ENCODE assay signal across 8 mouse cellular contexts in the genomic region with DNA sequence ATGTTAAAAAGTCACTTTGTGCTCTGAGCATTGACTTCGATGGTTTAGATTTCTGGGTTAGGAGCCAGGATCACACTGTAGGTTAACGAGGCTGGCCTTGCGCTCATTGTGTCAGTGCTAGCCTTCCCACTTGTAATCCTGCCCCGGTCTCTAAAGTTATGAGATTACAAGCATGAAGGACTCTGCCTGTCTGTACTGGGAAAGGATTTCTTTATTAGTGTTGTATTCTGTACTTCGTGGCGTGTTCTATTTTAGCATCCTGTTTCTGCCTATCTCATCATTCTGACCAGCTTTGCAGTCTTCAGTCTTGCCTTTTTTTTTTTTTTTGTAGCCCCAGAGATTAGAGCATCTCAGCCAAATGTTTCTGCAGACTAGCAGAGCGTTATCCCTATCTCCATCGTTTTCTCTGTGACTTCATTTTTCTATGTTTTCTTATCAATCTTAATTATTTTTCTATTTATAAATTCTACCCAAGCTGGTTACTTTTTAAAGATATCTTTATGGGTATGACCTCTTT. TPM values are rescaled to one million over a fixed set of nuclear protein-coding genes. Genes with fewer than 3 reads are reported as not detected.
DNase-seq lines count a peak whose midpoint lies in the region; ATAC-seq and TF ChIP-seq lines count a peak whose summit lies in the region.

No protein-coding gene starts in this region.

- H3K4me2 ChIP-seq in kidney, embryonic 16.5 days (replicated peaks; ENCODE audit: low read depth, low read length), result peak overlapping the region; percentile 68
- H3K4me2 ChIP-seq in hindbrain, embryonic 14.5 days (replicated peaks), result peak overlapping the region; percentile 88
- peak overlapping the region; percentile 78 for H3K4me2 ChIP-seq in midbrain, postnatal 0 days (ENCODE audit: low read depth, low read length, poor library complexity, severe bottlenecking)

- H3K27ac ChIP-seq in kidney, embryonic 16.5 days (ENCODE audit: low read length), result no peak overlapping the region
- H3K27ac ChIP-seq in bone marrow macrophage, adult 2 months (ENCODE audit: insufficient read depth, low read depth, low read length), result no peak overlapping the region
- H3K27ac ChIP-seq in hindbrain, embryonic 14.5 days, result no peak overlapping the region
- H3K27ac ChIP-seq in midbrain, postnatal 0 days (ENCODE audit: low read depth, low read length), result no peak overlapping the region

- no peak for ATAC-seq in kidney, embryonic 16.5 days (ENCODE audit: low FRiP score, low TSS enrichment)
- ATAC-seq in hindbrain, embryonic 14.5 days (ENCODE audit: low FRiP score), result no peak
- ATAC-seq in midbrain, postnatal 0 days (ENCODE audit: low FRiP score), result no peak
- ATAC-seq in CD4-positive, CD25-positive, alpha-beta regulatory T cell, adult 4 months, result no peak

- H3K27me3 ChIP-seq in kidney, embryonic 16.5 days (ENCODE audit: insufficient read depth, low read length), result no peaks in the 10 kb centered on the region
- H3K27me3 ChIP-seq in hindbrain, embryonic 14.5 days (ENCODE audit: control insufficient read depth, insufficient read depth, low read length), result no peaks in the 10 kb centered on the region
- no peaks in the 10 kb centered on the region for H3K27me3 ChIP-seq in midbrain, postnatal 0 days (ENCODE audit: insufficient read depth, low read length)

- peak overlapping the region; percentile 94 for H3K9ac ChIP-seq in kidney, embryonic 16.5 days (replicated peaks; ENCODE audit: low read length)
- H3K9ac ChIP-seq in hindbrain, embryonic 14.5 days, result peak overlapping the region; percentile 87
- H3K9ac ChIP-seq in midbrain, postnatal 0 days (replicated peaks; ENCODE audit: low read length, poor library complexity, severe bottlenecking), result peak overlapping the region; percentile 77

- H3K9me3 ChIP-seq in kidney, embryonic 16.5 days (ENCODE audit: low read length), result no peaks in the 10 kb centered on the region
- no peaks in the 10 kb centered on the region for H3K9me3 ChIP-seq in hindbrain, embryonic 14.5 days (ENCODE audit: control insufficient read depth, low read length)
- no peaks in the 10 kb centered on the region for H3K9me3 ChIP-seq in midbrain, postnatal 0 days (ENCODE audit: low read length)

- H3K4me3 ChIP-seq in kidney, embryonic 16.5 days (ENCODE audit: low read length), result peak overlapping the region; percentile 99
- peak overlapping the region; percentile 80 for H3K4me3 ChIP-seq in bone marrow macrophage, adult 2 months (ENCODE audit: insufficient read depth, low read length)
- H3K4me3 ChIP-seq in hindbrain, embryonic 14.5 days (replicated peaks; ENCODE audit: low read length), result peak overlapping the region; percentile 100
- peak overlapping the region; percentile 84 for H3K4me3 ChIP-seq in midbrain, postnatal 0 days (ENCODE audit: low read depth, low read length)

- peaks cover under 1% of the 10 kb centered on the region; the same call in 1 of the 2 replicates for H3K36me3 ChIP-seq in kidney, embryonic 16.5 days (ENCODE audit: insufficient read depth, low read length)
- no peaks in the 10 kb centered on the region; the same call in 1 of the 2 replicates for H3K36me3 ChIP-seq in hindbrain, embryonic 14.5 days (replicated peaks; ENCODE audit: control insufficient read depth, insufficient read depth)
- no peaks in the 10 kb centered on the region for H3K36me3 ChIP-seq in midbrain, postnatal 0 days (ENCODE audit: insufficient read depth, low read length)

- H3K4me1 ChIP-seq in kidney, embryonic 16.5 days (ENCODE audit: insufficient read depth, low read length), result peaks cover 18% of the 10 kb centered on the region
- H3K4me1 ChIP-seq in bone marrow macrophage, adult 2 months (ENCODE audit: control insufficient read depth, insufficient read depth, low read length), result peaks cover 32% of the 10 kb centered on the region
- peaks cover 8% of the 10 kb centered on the region for H3K4me1 ChIP-seq in hindbrain, embryonic 14.5 days (replicated peaks; ENCODE audit: control insufficient read depth, insufficient read depth, low read length)
- H3K4me1 ChIP-seq in midbrain, postnatal 0 days (ENCODE audit: insufficient read depth, low read length), result peaks cover 5% of the 10 kb centered on the region; the same call in 1 of the 2 replicates

- no peak for TF ChIP-seq CTCF in bone marrow macrophage, adult 2 months (IDR thresholded peaks at IDR 0.05; ENCODE audit: low read depth, low read length)
- no peak for TF ChIP-seq CTCF in midbrain, postnatal 0 days (IDR thresholded peaks at IDR 0.05)

- intact Hi-C loops in left cerebral cortex, postnatal 4 days (cut with DNase I), result loop anchor here (5.0 kb wide), 1 partner anchor 119 kb away; a partner anchor contains a TSS

- no peak for TF ChIP-seq POLR2A in bone marrow macrophage, adult 2 months (IDR thresholded peaks at IDR 0.05; ENCODE audit: borderline replicate concordance, low read depth, low read length)

- WGBS in kidney, embryonic 16.5 days, result 18% methylated on average over 8 of the region's 8 CpGs
- 20% methylated on average over 8 of the region's 8 CpGs for WGBS in hindbrain, embryonic 14.5 days
- WGBS in midbrain, postnatal 0 days, result 24% methylated on average over 8 of the region's 8 CpGs

- no peak for DNase-seq in kidney, adult 11 months
- no peak for DNase-seq in hindbrain, embryonic 14.5 days (ENCODE audit: low spot score)
- DNase-seq in midbrain, postnatal 0 days (ENCODE audit: low spot score), result no peak
- no peak for DNase-seq in frontal cortex, postnatal 10 days (ENCODE audit: low spot score in 2 of 2)
- no peak for DNase-seq in left cerebral cortex, postnatal 4 days

RNA-seq across cellular contexts. Expression of a gene that starts 0.8 kb away (rescaled TPM):
- polyA plus RNA-seq in kidney, embryonic 16.5 days (2015; fragmentation: Nextera tagmentation; extraction: Ambion mirVana), result 101 TPM in 2 replicates
- polyA plus RNA-seq in bone marrow macrophage, adult 2 months (2012; ENCODE audit: insufficient read depth, insufficient read length, missing spikeins), result 18.9 and 29.6 TPM in 2 replicates
- polyA plus RNA-seq in hindbrain, embryonic 14.5 days (2014; fragmentation: Nextera tagmentation; extraction: Ambion mirVana), result 82.7 and 84.3 TPM in 2 replicates
- 46.3 and 52.9 TPM in 2 replicates for total RNA-seq in midbrain, postnatal 0 days (2014; rRNA removed)
- polyA plus RNA-seq in midbrain, postnatal 0 days (2015; fragmentation: Nextera tagmentation; extraction: Ambion mirVana), result 72.7 and 74.6 TPM in 2 replicates
- 10 to 100 TPM; 49.8 to 53.2 TPM for polyA plus RNA-seq in CD4-positive, CD25-positive, alpha-beta regulatory T cell, adult 4 months (2017; shearing (Covaris generic))
- 10 to 100 TPM; 34.4 to 35.8 TPM for total RNA-seq in left cerebral cortex, postnatal 4 days (2021)

RNA-seq across cellular contexts. Expression of a gene that starts 0.9 kb away (rescaled TPM):
- polyA plus RNA-seq in kidney, embryonic 16.5 days (2015; fragmentation: Nextera tagmentation; extraction: Ambion mirVana), result 25.9 and 26.3 TPM in 2 replicates
- polyA plus RNA-seq in bone marrow macrophage, adult 2 months (2012; ENCODE audit: insufficient read depth, insufficient read length, missing spikeins), result 24.7 and 32.4 TPM in 2 replicates
- 27.2 and 28.4 TPM in 2 replicates for polyA plus RNA-seq in hindbrain, embryonic 14.5 days (2014; fragmentation: Nextera tagmentation; extraction: Ambion mirVana)
- 12.8 and 16.8 TPM in 2 replicates for total RNA-seq in midbrain, postnatal 0 days (2014; rRNA removed)
- 16.2 and 18.7 TPM in 2 replicates for polyA plus RNA-seq in midbrain, postnatal 0 days (2015; fragmentation: Nextera tagmentation; extraction: Ambion mirVana)
- polyA plus RNA-seq in CD4-positive, CD25-positive, alpha-beta regulatory T cell, adult 4 months (2017; shearing (Covaris generic)), result 10 to 100 TPM; 46.9 to 49.0 TPM
- 10 to 100 TPM; 24.8 to 36.5 TPM for total RNA-seq in left cerebral cortex, postnatal 4 days (2021)

RNA-seq across cellular contexts. Expression of a gene that starts 25.4 kb away (rescaled TPM):
- polyA plus RNA-seq in kidney, embryonic 16.5 days (2015; fragmentation: Nextera tagmentation; extraction: Ambion mirVana), result 0.37 and 0.55 TPM in 2 replicates
- polyA plus RNA-seq in bone marrow macrophage, adult 2 months (2012; ENCODE audit: insufficient read depth, insufficient read length, missing spikeins), result 0.49 TPM in 1 of 2 replicates, not detected in the other
- polyA plus RNA-seq in hindbrain, embryonic 14.5 days (2014; fragmentation: Nextera tagmentation; extraction: Ambion mirVana), result 1.7 and 3.2 TPM in 2 replicates
- 2.2 and 7.0 TPM in 2 replicates for total RNA-seq in midbrain, postnatal 0 days (2014; rRNA removed)
- polyA plus RNA-seq in midbrain, postnatal 0 days (2015; fragmentation: Nextera tagmentation; extraction: Ambion mirVana), result 5.5 and 7.7 TPM in 2 replicates
- polyA plus RNA-seq in CD4-positive, CD25-positive, alpha-beta regulatory T cell, adult 4 months (2017; shearing (Covaris generic)), result under 1 TPM; 0.87 to 0.93 TPM
- total RNA-seq in left cerebral cortex, postnatal 4 days (2021), result 1 to 10 TPM in 1 of 2 experiments, under 1 TPM in 1; 0.94 to 2.3 TPM

RNA-seq across cellular contexts. Expression of a gene that starts 42.4 kb away (rescaled TPM):
- polyA plus RNA-seq in kidney, embryonic 16.5 days (2015; fragmentation: Nextera tagmentation; extraction: Ambion mirVana), result 18.3 and 20.2 TPM in 2 replicates
- 11.1 and 11.9 TPM in 2 replicates for polyA plus RNA-seq in bone marrow macrophage, adult 2 months (2012; ENCODE audit: insufficient read depth, insufficient read length, missing spikeins)
- 20.3 and 21.1 TPM in 2 replicates for polyA plus RNA-seq in hindbrain, embryonic 14.5 days (2014; fragmentation: Nextera tagmentation; extraction: Ambion mirVana)
- 13.5 and 17.7 TPM in 2 replicates for total RNA-seq in midbrain, postnatal 0 days (2014; rRNA removed)
- polyA plus RNA-seq in midbrain, postnatal 0 days (2015; fragmentation: Nextera tagmentation; extraction: Ambion mirVana), result 18.2 and 20.3 TPM in 2 replicates
- polyA plus RNA-seq in CD4-positive, CD25-positive, alpha-beta regulatory T cell, adult 4 months (2017; shearing (Covaris generic)), result 10 to 100 TPM; 18.8 to 20.0 TPM
- total RNA-seq in left cerebral cortex, postnatal 4 days (2021), result 10 to 100 TPM; 17.1 to 18.9 TPM
